Mouse (Mus musculus): Measurements from ENCODE around the gene Nkx2-9.

DNA sequence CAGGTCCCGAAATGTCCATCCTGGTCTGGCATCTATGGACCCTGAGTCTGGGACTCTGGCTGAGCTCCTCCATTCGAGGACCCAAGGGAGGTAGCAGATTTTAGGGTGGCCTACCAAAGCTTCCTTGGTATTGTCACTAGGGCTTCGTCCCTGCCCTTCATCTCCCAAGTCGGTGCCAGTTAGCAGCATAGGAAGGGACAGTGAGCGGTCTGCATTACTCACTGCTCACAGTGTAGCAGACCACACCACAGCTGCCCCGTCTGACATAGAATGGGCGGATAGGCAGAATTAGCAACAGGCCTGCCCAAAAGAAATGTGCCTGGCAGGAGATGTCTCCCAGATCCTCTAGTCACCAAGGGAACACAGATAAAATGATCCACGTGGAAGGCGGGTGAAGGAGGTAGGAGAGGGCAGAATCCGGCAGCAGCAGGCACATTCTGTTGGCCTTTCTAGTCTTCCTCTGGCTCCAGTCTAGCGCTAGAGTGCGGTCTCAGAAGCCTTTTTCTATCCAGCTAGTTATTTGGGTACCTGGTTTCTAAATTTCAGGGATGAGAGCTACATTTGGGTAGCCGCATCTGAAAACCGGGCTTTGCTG, 929 bp upstream of the Nkx2-9 start:
- TF ChIP-seq KAT2A (IDR thresholded peaks at IDR 0.05; ENCODE audit: insufficient replicate concordance, low read length) (no peak), E2F4 (IDR thresholded peaks at IDR 0.05; ENCODE audit: insufficient replicate concordance, low read depth, low read length) (no peak), CTCF (conservative IDR thresholded peaks at IDR 0.05 in 1 of 2, IDR thresholded peaks at IDR 0.05 in 1 of 2; ENCODE audit: low read depth in 2 of 2, low read length in 2 of 2) (no peak), CHD2 (IDR thresholded peaks at IDR 0.05; ENCODE audit: low read length) (no peak), USF1 (IDR thresholded peaks at IDR 0.05; ENCODE audit: low read depth, low read length) (no peak), EP300 (IDR thresholded peaks at IDR 0.05; ENCODE audit: low read length) (no peak), SMC3 (IDR thresholded peaks at IDR 0.05; ENCODE audit: low read depth, low read length) (no peak), POLR2AphosphoS2 (IDR thresholded peaks at IDR 0.05; ENCODE audit: low read depth, low read length) (no peak), HCFC1 (IDR thresholded peaks at IDR 0.05; ENCODE audit: low read depth, low read length) (no peak), MAZ (IDR thresholded peaks at IDR 0.05; ENCODE audit: low read depth, low read length) (no peak)

Data from CH12.LX (cell line).